ENCODE assay signal across 8 mouse cellular contexts in the genomic region with DNA sequence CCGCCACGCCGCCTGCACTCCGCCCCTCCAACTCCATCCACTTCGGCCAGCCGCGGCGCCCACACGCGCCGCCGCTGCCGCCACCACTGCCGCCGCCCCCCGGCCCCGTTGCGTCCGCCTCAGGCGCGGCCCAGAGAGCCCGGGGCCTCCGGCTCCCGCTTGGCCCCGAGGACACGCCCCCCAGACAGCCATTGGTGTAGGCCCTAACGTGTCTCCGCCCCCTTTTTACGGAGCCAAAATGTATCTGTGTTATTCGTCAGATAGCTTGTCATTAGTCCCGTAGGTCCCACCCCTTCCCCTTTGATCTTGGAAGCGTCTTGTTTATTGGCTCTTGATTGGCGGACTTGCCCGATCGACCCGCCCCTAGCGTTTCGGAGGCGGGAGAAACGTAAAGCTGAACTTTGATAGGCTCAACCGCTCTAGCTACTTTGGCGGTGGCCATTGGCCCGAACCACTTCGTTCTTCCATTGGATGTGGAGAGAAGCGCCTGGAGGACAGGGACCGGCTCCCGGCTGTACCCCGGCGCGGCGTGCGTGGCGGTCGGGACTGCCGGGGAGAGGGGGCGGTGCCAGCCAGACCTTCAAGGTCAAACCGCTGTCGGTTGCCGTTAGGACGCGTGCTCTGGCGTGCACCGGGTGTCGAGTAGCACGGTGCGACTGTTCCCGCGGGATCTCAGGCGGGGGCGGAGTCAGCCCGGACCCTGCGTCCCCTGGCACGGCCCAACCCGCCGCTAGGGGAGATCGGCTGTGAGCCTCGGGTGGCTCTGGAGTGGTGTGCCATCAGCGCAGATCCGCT. TPM values are rescaled to one million over a fixed set of nuclear protein-coding genes. Genes with fewer than 3 reads are reported as not detected.
A peak's percentile ranks its signal among the peaks of the same experiment; 100 is the strongest.
DNase-seq lines count a peak whose midpoint lies in the region; ATAC-seq and TF ChIP-seq lines count a peak whose summit lies in the region.

A gene (minus strand): TSS at position 152 of the 795 bp plus-strand sequence.

- H3K27ac ChIP-seq in gastrocnemius, adult 2 months: peak within 1 kb of the TSS; percentile 99
- H3K27ac ChIP-seq in hindbrain, postnatal 0 days: peak within 1 kb of the TSS; percentile 99
- H3K27ac ChIP-seq in left cerebral cortex, adult 2 months: peak within 1 kb of the TSS; percentile 95

- WGBS in hindbrain, postnatal 0 days: under 1% methylated on average over 75 of the region's 79 CpGs

- DNase-seq in ZHBTc4 (ENCODE audit: low read depth, low spot score): peak; percentile 100
- DNase-seq in gastrocnemius, adult 2 months: peak; percentile 98
- peak; percentile 100 for DNase-seq in hindbrain, postnatal 0 days (ENCODE audit: low spot score)
- DNase-seq in left cerebral cortex, adult 2 months (ENCODE audit: extremely low spot score in 1 of 2, low spot score in 2 of 2): peak; percentile 97 to 98
- peak; percentile 99 for DNase-seq in right cerebral cortex, adult 2 months (ENCODE audit: low spot score in 2 of 2)
- DNase-seq in urinary bladder, postnatal 14 days (ENCODE audit: low spot score): peak; percentile 98

- ATAC-seq in common myeloid progenitor, adult 5-6 weeks (replicated peaks; ENCODE audit: low read depth, poor library complexity, severe bottlenecking): peak; percentile 81
- ATAC-seq in hindbrain, postnatal 0 days: peak; percentile 96
- ATAC-seq in megakaryocyte, adult 5-6 weeks (ENCODE audit: poor library complexity, severe bottlenecking): peak; percentile 81

- H3K36me3 ChIP-seq in hindbrain, postnatal 0 days (ENCODE audit: insufficient read depth, low read length): no peaks in the 10 kb centered on the region

- peak; percentile 79 for TF ChIP-seq CTCF in gastrocnemius, adult 2 months (IDR thresholded peaks at IDR 0.05)
- TF ChIP-seq CTCF in hindbrain, postnatal 0 days (IDR thresholded peaks at IDR 0.05; ENCODE audit: low read depth): peak; percentile 86
- TF ChIP-seq CTCF in left cerebral cortex, adult 2 months (IDR thresholded peaks at IDR 0.05): peak; percentile 74

- intact Hi-C loops in gastrocnemius, adult 2 months (cut with DNase I): loop anchor here (1.0 kb wide), 1 partner anchor 14 kb away; a partner anchor contains a TSS
- intact Hi-C loops in left cerebral cortex, adult 2 months (cut with DNase I): loop anchor here (1.0 to 2.0 kb wide), 2 partner anchors 14 to 78 kb away; a partner anchor contains a TSS

- H3K4me3 ChIP-seq in gastrocnemius, adult 2 months: peak within 1 kb of the TSS; percentile 91
- peak within 1 kb of the TSS; percentile 86 for H3K4me3 ChIP-seq in hindbrain, postnatal 0 days (ENCODE audit: low read length)
- peak within 1 kb of the TSS; percentile 77 for H3K4me3 ChIP-seq in left cerebral cortex, adult 2 months

- peak within 1 kb of the TSS; percentile 88 for H3K9ac ChIP-seq in hindbrain, postnatal 0 days (replicated peaks; ENCODE audit: low read length)

- peak within 1 kb of the TSS; percentile 93 for H3K4me2 ChIP-seq in hindbrain, postnatal 0 days (ENCODE audit: low read depth, low read length)

- H3K9me3 ChIP-seq in hindbrain, postnatal 0 days (ENCODE audit: low read length): no peaks in the 10 kb centered on the region

- H3K27me3 ChIP-seq in hindbrain, postnatal 0 days (ENCODE audit: insufficient read depth, low read length): no peaks in the 10 kb centered on the region

- H3K4me1 ChIP-seq in hindbrain, postnatal 0 days (ENCODE audit: insufficient read depth, low read length): peaks cover 21% of the 10 kb centered on the region

RNA-seq across cellular contexts. Expression of the gene that starts here (rescaled TPM):
- 32.9 and 38.3 TPM in 2 replicates for total RNA-seq in common myeloid progenitor, adult 5-6 weeks (2017)
- 10 to 100 TPM; 21.2 to 28.7 TPM for total RNA-seq in gastrocnemius, adult 2 months (2021)
- total RNA-seq in hindbrain, postnatal 0 days (2014; rRNA removed): 35.7 and 53.1 TPM in 2 replicates
- 16.1 and 18.1 TPM in 2 replicates for polyA plus RNA-seq in hindbrain, postnatal 0 days (2015; fragmentation: Nextera tagmentation; extraction: Ambion mirVana)
- total RNA-seq in left cerebral cortex, adult 2 months (2021): 10 to 100 TPM; 43.3 to 46.3 TPM
- 21.0 and 25.0 TPM in 2 replicates for total RNA-seq in megakaryocyte, adult 5-6 weeks (2015)
- total RNA-seq in megakaryocyte, adult 5-6 weeks (2017): 33.5 and 33.6 TPM in 2 replicates

Comparison
In these comparisons a context has a peak if more than half of its experiments do, and no peak if none do; other contexts are left out.
1. Peak in every context shown above with its lines: DNase-seq, ATAC-seq, H3K4me3 ChIP-seq and H3K27ac ChIP-seq.